ENCODE assay signal across 7 mouse cellular contexts in the genomic region with DNA sequence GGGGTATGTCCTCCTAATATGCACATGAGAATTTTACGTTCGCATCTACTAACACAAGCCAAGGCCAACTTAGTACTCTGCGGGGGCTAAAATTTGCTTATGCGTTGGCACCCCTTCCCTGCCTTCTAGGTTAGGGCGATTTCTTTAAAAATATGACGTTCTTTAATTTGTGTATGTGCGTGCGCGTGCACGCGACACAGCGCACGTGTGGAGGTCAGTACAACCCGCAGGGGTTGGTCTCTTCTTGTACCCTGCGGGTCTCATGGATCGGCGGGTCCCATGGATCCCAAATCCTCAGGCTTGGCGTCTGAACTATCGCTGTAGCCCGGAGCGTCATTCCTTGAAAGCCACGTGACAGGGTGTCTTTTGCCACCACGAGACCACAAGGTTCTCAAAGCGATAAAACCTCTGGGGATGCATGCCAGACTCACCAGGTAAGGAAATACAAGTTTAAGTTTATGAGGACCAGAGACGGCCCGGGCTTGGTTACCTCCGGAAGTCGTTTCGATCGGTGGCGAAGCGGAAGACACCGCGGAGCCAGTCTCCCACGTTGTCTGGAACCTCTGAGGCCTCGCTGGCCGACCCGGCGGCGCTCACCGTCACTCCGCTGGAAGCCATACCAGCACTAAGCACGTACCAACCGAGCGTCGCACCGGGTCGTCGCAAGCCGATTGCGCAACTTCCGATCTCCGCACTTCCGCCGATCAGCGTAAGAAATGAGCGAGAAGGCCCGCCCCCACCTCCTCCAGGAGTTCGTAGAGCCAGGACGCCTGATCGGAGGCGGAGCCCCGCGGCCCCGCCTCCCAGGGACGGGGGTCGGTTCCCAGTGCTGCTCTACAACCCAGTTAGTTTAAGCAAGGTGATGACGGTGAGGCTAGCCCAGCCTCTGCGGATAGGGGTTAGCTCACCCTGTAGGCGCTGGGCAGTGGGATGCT. TPM values are rescaled to one million over a fixed set of nuclear protein-coding genes. Genes with fewer than 3 reads are reported as not detected.
DNase-seq lines count a peak whose midpoint lies in the region; ATAC-seq lines count a peak whose summit lies in the region.

No protein-coding gene starts in this region.

- H3K36me3 ChIP-seq in intestine, embryonic 16.5 days (ENCODE audit: control insufficient read depth, insufficient read depth, low read length) = 0 out of 2 replicates have a peak, but pooled peaks cover 7% of the 10 kb centered on the region
- H3K36me3 ChIP-seq in midbrain, embryonic 11.5 days (ENCODE audit: control insufficient read depth, insufficient read depth, low read length) = peaks cover 2% of the 10 kb centered on the region; the same call in 1 of the 2 replicates

- peaks cover 10% of the 10 kb centered on the region; the same call in 1 of the 2 replicates for H3K4me1 ChIP-seq in intestine, embryonic 16.5 days (ENCODE audit: control insufficient read depth, insufficient read depth, low read length)
- peaks cover 15% of the 10 kb centered on the region for H3K4me1 ChIP-seq in midbrain, embryonic 11.5 days (ENCODE audit: control insufficient read depth, insufficient read depth, low read length)

- H3K27me3 ChIP-seq in intestine, embryonic 16.5 days (replicated peaks; ENCODE audit: control insufficient read depth, insufficient read depth, low read length) = no peaks in the 10 kb centered on the region
- no peaks in the 10 kb centered on the region for H3K27me3 ChIP-seq in midbrain, embryonic 11.5 days (ENCODE audit: control insufficient read depth, insufficient read depth, low read length)

- H3K9me3 ChIP-seq in intestine, embryonic 16.5 days (ENCODE audit: control insufficient read depth, low read length) = no peaks in the 10 kb centered on the region
- no peaks in the 10 kb centered on the region for H3K9me3 ChIP-seq in midbrain, embryonic 11.5 days (ENCODE audit: control insufficient read depth, low read length)

- peak overlapping the region; percentile 97 for H3K4me2 ChIP-seq in intestine, embryonic 16.5 days (ENCODE audit: low read depth, low read length)
- peak overlapping the region; percentile 89 for H3K4me2 ChIP-seq in midbrain, embryonic 11.5 days

- under 1% methylated on average over 70 of the region's 70 CpGs for WGBS in intestine, embryonic 16.5 days
- under 1% methylated on average over 70 of the region's 70 CpGs for WGBS in midbrain, embryonic 11.5 days

- peak overlapping the region; percentile 87 for H3K27ac ChIP-seq in intestine, embryonic 16.5 days (ENCODE audit: low read length)
- peak overlapping the region; percentile 52; the same call in 1 of the 2 replicates for H3K27ac ChIP-seq in midbrain, embryonic 11.5 days (ENCODE audit: low read depth, low read length)

- DNase-seq in adrenal gland, adult 8-10 months = peak; percentile 93
- DNase-seq in embryo, embryonic 9.5 days (ENCODE audit: extremely low spot score) = peak; percentile 92
- DNase-seq in gastrocnemius, postnatal 4 days (ENCODE audit: low spot score in 2 of 2) = peak; percentile 87 to 96
- DNase-seq in left cerebral cortex, postnatal 36 days (ENCODE audit: low spot score in 2 of 2) = peak; percentile 95 to 96
- DNase-seq in midbrain, embryonic 11.5 days (ENCODE audit: low spot score, missing footprints) = peak; percentile 100
- DNase-seq in skeletal muscle tissue, adult 2 months (ENCODE audit: low read depth, low spot score) = peak; percentile 96

- intact Hi-C loops in left cerebral cortex, postnatal 36 days (cut with DNase I) = loop anchor here (5.0 kb wide), 3 partner anchors 60 to 180 kb away; a partner anchor contains a TSS

- peak; percentile 89 for ATAC-seq in intestine, embryonic 16.5 days
- ATAC-seq in midbrain, embryonic 11.5 days (ENCODE audit: low FRiP score) = peak; percentile 91

- peak overlapping the region; percentile 86 for H3K9ac ChIP-seq in intestine, embryonic 16.5 days (ENCODE audit: low read depth, low read length)
- H3K9ac ChIP-seq in midbrain, embryonic 11.5 days (ENCODE audit: low read length) = peak overlapping the region; percentile 75

- H3K4me3 ChIP-seq in intestine, embryonic 16.5 days (ENCODE audit: low read length) = peak overlapping the region; percentile 91
- H3K4me3 ChIP-seq in midbrain, embryonic 11.5 days (ENCODE audit: low read depth, low read length) = peak overlapping the region; percentile 60

RNA-seq across cellular contexts. Expression of a gene that starts 0.5 kb away (rescaled TPM):
- 100 to 1,000 TPM; 166 to 270 (median 207) TPM for total RNA-seq in adrenal gland, adult 8-10 months (2022)
- total RNA-seq in gastrocnemius, postnatal 4 days (2021) = 100 to 1,000 TPM; 161 TPM
- polyA plus RNA-seq in intestine, embryonic 16.5 days (2015; fragmentation: Nextera tagmentation; extraction: Ambion mirVana) = 426 and 427 TPM in 2 replicates
- total RNA-seq in left cerebral cortex, postnatal 36 days (2021) = 100 to 1,000 TPM; 206 to 219 TPM
- polyA plus RNA-seq in midbrain, embryonic 11.5 days (2014; fragmentation: Nextera tagmentation; extraction: Ambion mirVana) = 359 and 375 TPM in 2 replicates

RNA-seq across cellular contexts. Expression of a gene that starts 1.2 kb away (rescaled TPM):
- total RNA-seq in adrenal gland, adult 8-10 months (2022) = 10 to 100 TPM in 1 of 4 experiments, 1 to 10 TPM in 3; 3.9 to 10.5 (median 8.6) TPM
- total RNA-seq in gastrocnemius, postnatal 4 days (2021) = 1 to 10 TPM; 7.0 to 7.4 TPM
- 3.2 and 4.4 TPM in 2 replicates for polyA plus RNA-seq in intestine, embryonic 16.5 days (2015; fragmentation: Nextera tagmentation; extraction: Ambion mirVana)
- 10 to 100 TPM; 29.8 to 31.6 TPM for total RNA-seq in left cerebral cortex, postnatal 36 days (2021)
- 7.0 and 9.3 TPM in 2 replicates for polyA plus RNA-seq in midbrain, embryonic 11.5 days (2014; fragmentation: Nextera tagmentation; extraction: Ambion mirVana)

RNA-seq across cellular contexts. Expression of a gene that starts 6.6 kb away (rescaled TPM):
- 1 to 10 TPM in 3 of 4 experiments, under 1 TPM in 1; 0.67 to 2.2 (median 1.8) TPM for total RNA-seq in adrenal gland, adult 8-10 months (2022)
- total RNA-seq in gastrocnemius, postnatal 4 days (2021) = 1 to 10 TPM in 1 of 2 experiments, under 1 TPM in 1; 0.42 to 1.1 TPM
- polyA plus RNA-seq in intestine, embryonic 16.5 days (2015; fragmentation: Nextera tagmentation; extraction: Ambion mirVana) = 0.16 and 0.26 TPM in 2 replicates
- 1 to 10 TPM; 5.2 to 6.2 TPM for total RNA-seq in left cerebral cortex, postnatal 36 days (2021)
- polyA plus RNA-seq in midbrain, embryonic 11.5 days (2014; fragmentation: Nextera tagmentation; extraction: Ambion mirVana) = 1.7 and 2.3 TPM in 2 replicates

RNA-seq across cellular contexts. Expression of a gene that starts 6.9 kb away (rescaled TPM):
- total RNA-seq in adrenal gland, adult 8-10 months (2022) = 1 to 10 TPM; 2.4 to 4.5 (median 3.1) TPM
- 1 to 10 TPM; 1.6 to 3.9 TPM for total RNA-seq in gastrocnemius, postnatal 4 days (2021)
- polyA plus RNA-seq in intestine, embryonic 16.5 days (2015; fragmentation: Nextera tagmentation; extraction: Ambion mirVana) = 0.69 and 1.8 TPM in 2 replicates
- total RNA-seq in left cerebral cortex, postnatal 36 days (2021) = 1 to 10 TPM; 3.0 to 3.5 TPM
- polyA plus RNA-seq in midbrain, embryonic 11.5 days (2014; fragmentation: Nextera tagmentation; extraction: Ambion mirVana) = 0.72 and 2.1 TPM in 2 replicates

RNA-seq across cellular contexts. Expression of a gene that starts 39.0 kb away (rescaled TPM):
- total RNA-seq in adrenal gland, adult 8-10 months (2022) = not detected
- total RNA-seq in gastrocnemius, postnatal 4 days (2021) = not detected
- polyA plus RNA-seq in intestine, embryonic 16.5 days (2015; fragmentation: Nextera tagmentation; extraction: Ambion mirVana) = 0.28 and 0.68 TPM in 2 replicates
- not detected for total RNA-seq in left cerebral cortex, postnatal 36 days (2021)
- polyA plus RNA-seq in midbrain, embryonic 11.5 days (2014; fragmentation: Nextera tagmentation; extraction: Ambion mirVana) = not detected in 2 replicates

Comparison
In these comparisons a context has a peak if more than half of its experiments do, and no peak if none do; other contexts are left out.
1. Peak in every context shown above with its lines: DNase-seq, ATAC-seq, H3K4me3 ChIP-seq and H3K27ac ChIP-seq.